Mouse (Mus musculus) forebrain, embryonic 11.5 days (tissue): ENCODE results near the gene Tma7. TPM values are rescaled to one million over a fixed set of nuclear protein-coding genes. Genes with fewer than 3 reads are reported as not detected.

ENCODE experiments used
- ATAC-seq: fragments of 200-750 bp; cut with Nextera tagmentation; replicated peaks from 2 replicates; pipeline ENCODE4 v1.8.0; 2017; ENCODE audit warnings: moderate TSS enrichment; ENCODE audit not compliant: low FRiP score
- DNase-seq: peaks from one replicate; pipeline ENCODE4 v3.0.0-alpha.2; 2017; ENCODE audit warnings: low spot score
- H3K27ac ChIP-seq: fragments of 300-500 bp; sonication (generic); 2 replicates; pipeline ENCODE4 v1.5.1; 2014; ENCODE audit warnings: low read depth, low read length
- H3K27me3 ChIP-seq: fragments of 300-500 bp; sonication (generic); 2 replicates; pipeline ENCODE4 v1.6.1; 2014; ENCODE audit warnings: mild to moderate bottlenecking, low read length, mixed read lengths; ENCODE audit not compliant: control insufficient read depth, insufficient read depth
- H3K36me3 ChIP-seq: fragments of 300-500 bp; sonication (generic); 2 replicates; pipeline ENCODE4 v1.6.1; 2014; ENCODE audit warnings: mild to moderate bottlenecking, low read length, moderate library complexity, mixed read lengths; ENCODE audit not compliant: control insufficient read depth, insufficient read depth
- H3K4me1 ChIP-seq: fragments of 300-500 bp; sonication (generic); replicated peaks from 2 replicates; pipeline ENCODE4 v1.6.1; 2014; ENCODE audit warnings: low read length, mixed read lengths; ENCODE audit not compliant: control insufficient read depth, insufficient read depth
- H3K4me2 ChIP-seq: fragments of 300-500 bp; sonication (generic); 2 replicates; pipeline ENCODE4 v1.6.1; 2014; ENCODE audit warnings: low read depth, mild to moderate bottlenecking, low read length, moderate library complexity, mixed read lengths; ENCODE audit not compliant: severe bottlenecking
- H3K4me3 ChIP-seq: fragments of 300-500 bp; sonication (generic); 2 replicates; pipeline ENCODE4 v1.5.1; 2014; ENCODE audit warnings: low read depth, low read length
- H3K9ac ChIP-seq: fragments of 300-500 bp; sonication (generic); 2 replicates; pipeline ENCODE4 v1.6.1; 2014; ENCODE audit warnings: low read length
- H3K9me3 ChIP-seq: fragments of 300-500 bp; sonication (generic); 2 replicates; pipeline ENCODE4 v1.6.1; 2016; ENCODE audit warnings: low read length, mixed read lengths; ENCODE audit not compliant: control insufficient read depth
- WGBS: fragments of 180-500 bp; shearing (Covaris S2); extraction: QIAGEN DNeasy Blood & Tissue Kit; methylation state at CpG from one replicate; pipeline ENCODE4 v1.1.7; 2014; 5-methylcytosine and 5-hydroxymethylcytosine counted together
- polyA plus RNA-seq: library from polyadenylated mRNA; unstranded; fragments of >200 nt; fragmentation: Nextera tagmentation; extraction: Ambion mirVana; gene quantifications from 2 replicates; pipeline ENCODE4 v1.2.1, GENCODE M21; 2014

Gene Tma7
- polyA plus RNA-seq, 1 experiment from 2014 or later = 746 TPM

GRCm38 (mm10) chr9:109040216-109040615, 42.2 kb downstream of the Tma7 start:
- Histone ChIP-seq H3K4me2 (no peak overlapping the region), H3K4me3 (no peak overlapping the region), H3K9ac (no peak overlapping the region), H3K27me3 (no peaks in the 10 kb centered on the region), H3K4me1 (no peaks in the 10 kb centered on the region), H3K9me3 (no peaks in the 10 kb centered on the region), H3K27ac (no peak overlapping the region), H3K36me3 (no peaks in the 10 kb centered on the region)
- WGBS = 87% methylated on average over 8 of the region's 8 CpGs
- DNase-seq = no peak
- ATAC-seq = no peak

- H3K36me3 ChIP-seq = no peaks in the 10 kb centered on the region
- no peak for DNase-seq
- H3K9ac ChIP-seq = no peak overlapping the region
- H3K4me3 ChIP-seq = no peak overlapping the region
- H3K27me3 ChIP-seq = no peaks in the 10 kb centered on the region
- no peaks in the 10 kb centered on the region for H3K4me1 ChIP-seq
- 81% methylated on average over 4 of the region's 4 CpGs for WGBS
- no peak overlapping the region for H3K4me2 ChIP-seq
- no peak overlapping the region for H3K27ac ChIP-seq
- no peaks in the 10 kb centered on the region for H3K9me3 ChIP-seq
- ATAC-seq = no peak
These were observed 42.7 kb downstream of the Tma7 start for GRCm38 (mm10) chr9:109039681-109040080.

GRCm38 (mm10) chr9:109038901-109039364, 43.5 kb downstream of the Tma7 start:
- no peak overlapping the region for H3K27ac ChIP-seq
- peak; percentile 65; the same call in 1 of the 2 replicates for ATAC-seq

GRCm38 (mm10) chr9:109038086-109038895, 44.1 kb downstream of the Tma7 start, which contains the start of gene Shisa5:
Shisa5 (plus strand) TSS chr9:109038565.
- peak within 1 kb of the TSS; percentile 59 for H3K4me3 ChIP-seq
- H3K4me2 ChIP-seq = peak within 1 kb of the TSS; percentile 90
- ATAC-seq (peak; percentile 87), DNase-seq (peak; percentile 87)
- H3K27ac ChIP-seq = no peak within 1 kb of the TSS
- WGBS = under 1% methylated on average over 33 of the region's 40 CpGs
- H3K27me3 ChIP-seq = no peaks in the 10 kb centered on the region
- H3K4me1 ChIP-seq = no peaks in the 10 kb centered on the region
- H3K9ac ChIP-seq = peak within 1 kb of the TSS; percentile 79
- H3K9me3 ChIP-seq = no peaks in the 10 kb centered on the region
- H3K36me3 ChIP-seq = no peaks in the 10 kb centered on the region

More at GRCm38 (mm10) chr9:109038901-109039364, 43.5 kb downstream of the Tma7 start:
- WGBS = 16% methylated on average over 8 of the region's 8 CpGs
- Histone ChIP-seq H3K9ac (peak overlapping the region; percentile 79), H3K4me2 (peak overlapping the region; percentile 90), H3K9me3 (no peaks in the 10 kb centered on the region), H3K4me3 (peak overlapping the region; percentile 59), H3K27me3 (no peaks in the 10 kb centered on the region), H3K4me1 (no peaks in the 10 kb centered on the region), H3K36me3 (no peaks in the 10 kb centered on the region)
- no peak for DNase-seq

GRCm38 (mm10) chr9:109032435-109032834, 50.0 kb downstream of the Tma7 start:
- H3K27me3 ChIP-seq = no peaks in the 10 kb centered on the region
- 89% methylated on average over 6 of the region's 6 CpGs for WGBS

GRCm38 (mm10) chr9:109031686-109032085, 50.7 kb downstream of the Tma7 start:
- DNase-seq = no peak
- Histone ChIP-seq H3K9ac (no peak overlapping the region), H3K27me3 (no peaks in the 10 kb centered on the region), H3K4me2 (no peak overlapping the region), H3K4me3 (no peak overlapping the region), H3K9me3 (no peaks in the 10 kb centered on the region), H3K36me3 (no peaks in the 10 kb centered on the region), H3K27ac (no peak overlapping the region), H3K4me1 (no peaks in the 10 kb centered on the region)
- WGBS = 89% methylated on average over 8 of the region's 8 CpGs
- ATAC-seq = no peak

More at GRCm38 (mm10) chr9:109032435-109032834, 50.0 kb downstream of the Tma7 start:
- no peak overlapping the region for H3K4me3 ChIP-seq
- no peak overlapping the region for H3K4me2 ChIP-seq
- no peaks in the 10 kb centered on the region for H3K9me3 ChIP-seq
- no peaks in the 10 kb centered on the region for H3K36me3 ChIP-seq
- ATAC-seq = no peak
- no peak for DNase-seq
- no peaks in the 10 kb centered on the region for H3K4me1 ChIP-seq
- no peak overlapping the region for H3K9ac ChIP-seq
- no peak overlapping the region for H3K27ac ChIP-seq

GRCm38 (mm10) chr9:109031001-109031400, 51.4 kb downstream of the Tma7 start:
- no peaks in the 10 kb centered on the region for H3K4me1 ChIP-seq
- 91% methylated on average over 7 of the region's 7 CpGs for WGBS
- no peak for ATAC-seq
- H3K4me3 ChIP-seq = no peak overlapping the region
- no peak for DNase-seq
- H3K9ac ChIP-seq = no peak overlapping the region
- H3K9me3 ChIP-seq = no peaks in the 10 kb centered on the region
- no peak overlapping the region for H3K4me2 ChIP-seq
- H3K27ac ChIP-seq = no peak overlapping the region
- H3K36me3 ChIP-seq = no peaks in the 10 kb centered on the region
- H3K27me3 ChIP-seq = no peaks in the 10 kb centered on the region

GRCm38 (mm10) chr9:109030312-109030711, 52.1 kb downstream of the Tma7 start:
- H3K4me2 ChIP-seq = no peak overlapping the region
- DNase-seq (no peak), ATAC-seq (no peak)

More at GRCm38 (mm10) chr9:109030312-109030711, 52.1 kb downstream of the Tma7 start:
- Histone ChIP-seq H3K9me3 (no peaks in the 10 kb centered on the region), H3K4me1 (no peaks in the 10 kb centered on the region), H3K36me3 (no peaks in the 10 kb centered on the region), H3K27ac (no peak overlapping the region), H3K4me3 (no peak overlapping the region), H3K27me3 (no peaks in the 10 kb centered on the region), H3K9ac (no peak overlapping the region)
- WGBS = 81% methylated on average over 3 of the region's 3 CpGs
